ENCODE assay signal across 10 mouse cellular contexts in genomic region chr8:106576849-106577555, GRCm38 (mm10). TPM values are rescaled to one million over a fixed set of nuclear protein-coding genes. Genes with fewer than 3 reads are reported as not detected.
DNase-seq lines count a peak whose midpoint lies in the region; ATAC-seq lines count a peak whose summit lies in the region.
"Had no signal": no experiment of that assay in that cellular context is flagged by ENCODE, and none has a peak within 500 bp of the region (broad histone marks: within the 10 kb centered on the region; RNA-seq: fewer than 3 reads in every experiment).

No protein-coding gene starts in this region.

- H3K4me3 ChIP-seq in intestine, embryonic 16.5 days (ENCODE audit: low read length) = no peak overlapping the region
- H3K4me3 ChIP-seq in forebrain, embryonic 12.5 days (replicated peaks) = no peak overlapping the region
- H3K4me3 ChIP-seq: neural tube, embryonic 13.5 days had no signal

- H3K27me3 ChIP-seq in intestine, embryonic 16.5 days (replicated peaks; ENCODE audit: control insufficient read depth, insufficient read depth, low read length) = no peaks in the 10 kb centered on the region
- H3K27me3 ChIP-seq in forebrain, embryonic 12.5 days = no peaks in the 10 kb centered on the region
- H3K27me3 ChIP-seq: neural tube, embryonic 13.5 days had no signal

- peak overlapping the region; percentile 19; the same call in 1 of the 2 replicates for H3K9ac ChIP-seq in intestine, embryonic 16.5 days (ENCODE audit: low read depth, low read length)
- H3K9ac ChIP-seq in forebrain, embryonic 12.5 days = no peak overlapping the region
- H3K9ac ChIP-seq: neural tube, embryonic 13.5 days had no signal

- 17% methylated on average over 6 of the region's 6 CpGs for WGBS in intestine, embryonic 16.5 days
- WGBS in forebrain, embryonic 12.5 days = 57% methylated on average over 6 of the region's 6 CpGs

- H3K27ac ChIP-seq in intestine, embryonic 16.5 days (ENCODE audit: low read length) = peak overlapping the region; percentile 82
- no peak overlapping the region for H3K27ac ChIP-seq in forebrain, embryonic 12.5 days
- H3K27ac ChIP-seq: neural tube, embryonic 13.5 days had no signal

- intact Hi-C loops in heart, postnatal 25 days (cut with DNase I) = no loop called here

- H3K4me1 ChIP-seq in intestine, embryonic 16.5 days (ENCODE audit: control insufficient read depth, insufficient read depth, low read length) = peaks cover 10% of the 10 kb centered on the region
- 0 out of 2 replicates have a peak, but pooled peaks cover 3% of the 10 kb centered on the region for H3K4me1 ChIP-seq in forebrain, embryonic 12.5 days
- H3K4me1 ChIP-seq: neural tube, embryonic 13.5 days had no signal

- DNase-seq in heart, adult 11 months = peak; percentile 89
- DNase-seq in heart, postnatal 25 days (ENCODE audit: low spot score) = no peak
- DNase-seq in Muller cell, postnatal 12 days (ENCODE audit: inconsistent ontology term) = peak; percentile 40
- DNase-seq in lung, postnatal 4 days = peak; percentile 47 to 53
- DNase-seq in urinary bladder, adult 2 months (ENCODE audit: low spot score) = no peak
- no peak for DNase-seq in cerebellum, adult 18-20 months
- DNase-seq: cerebellum, postnatal 25 days had no signal

- ATAC-seq in intestine, embryonic 16.5 days = peak; percentile 82
- no peak for ATAC-seq in forebrain, embryonic 12.5 days (ENCODE audit: low FRiP score)

- H3K4me2 ChIP-seq in intestine, embryonic 16.5 days (ENCODE audit: low read depth, low read length) = no peak overlapping the region
- no peak overlapping the region for H3K4me2 ChIP-seq in forebrain, embryonic 12.5 days
- H3K4me2 ChIP-seq: neural tube, embryonic 13.5 days had no signal

- H3K36me3 ChIP-seq in intestine, embryonic 16.5 days (ENCODE audit: control insufficient read depth, insufficient read depth, low read length) = no peaks in the 10 kb centered on the region
- H3K36me3 ChIP-seq in forebrain, embryonic 12.5 days (replicated peaks) = no peaks in the 10 kb centered on the region
- H3K36me3 ChIP-seq: neural tube, embryonic 13.5 days had no signal

- no peaks in the 10 kb centered on the region for H3K9me3 ChIP-seq in intestine, embryonic 16.5 days (ENCODE audit: control insufficient read depth, low read length)
- no peaks in the 10 kb centered on the region for H3K9me3 ChIP-seq in forebrain, embryonic 12.5 days
- H3K9me3 ChIP-seq: neural tube, embryonic 13.5 days had no signal

RNA-seq across cellular contexts. Expression of gene Gm10073, which starts 3.7 kb away (rescaled TPM):
- 100 to 1,000 TPM; 108 to 113 TPM for total RNA-seq in heart, postnatal 25 days (2021)
- polyA plus RNA-seq in intestine, embryonic 16.5 days (2015; fragmentation: Nextera tagmentation; extraction: Ambion mirVana) = 8.4 and 10.6 TPM in 2 replicates
- polyA plus RNA-seq in forebrain, embryonic 12.5 days (2016; fragmentation: Nextera tagmentation; extraction: Ambion mirVana) = 3.4 and 4.6 TPM in 2 replicates
- polyA plus RNA-seq in urinary bladder, adult 2 months (2012; rRNA removed) = 188 and 228 TPM in 2 replicates

RNA-seq across cellular contexts. Expression of gene Cdh1, which starts 26.1 kb away (rescaled TPM):
- under 1 TPM; 0.06 to 0.08 TPM for total RNA-seq in heart, postnatal 25 days (2021)
- polyA plus RNA-seq in intestine, embryonic 16.5 days (2015; fragmentation: Nextera tagmentation; extraction: Ambion mirVana) = 170 and 181 TPM in 2 replicates
- polyA plus RNA-seq in forebrain, embryonic 12.5 days (2016; fragmentation: Nextera tagmentation; extraction: Ambion mirVana) = 3.9 and 4.2 TPM in 2 replicates
- polyA plus RNA-seq in urinary bladder, adult 2 months (2012; rRNA removed) = 81.3 and 96.0 TPM in 2 replicates

Comparison
In these comparisons a context has a peak if more than half of its experiments do, and no peak if none do; other contexts are left out.
1. DNase-seq: peak in heart, adult 11 months (single experiment), Muller cell, postnatal 12 days (single experiment) and lung, postnatal 4 days (2 of 2); none in heart, postnatal 25 days (single experiment), urinary bladder, adult 2 months (single experiment) and cerebellum, adult 18-20 months (0 of 2).
2. RNA of gene Gm10073, which starts 3.7 kb away (polyA plus RNA-seq): 188 to 228 TPM in urinary bladder, adult 2 months; 8.4 to 10.6 TPM in intestine, embryonic 16.5 days and 3.4 to 4.6 TPM in forebrain, embryonic 12.5 days; every median in the first group is over 10 times any median in the second.
3. RNA of gene Cdh1, which starts 26.1 kb away (polyA plus RNA-seq): 170 to 181 TPM in intestine, embryonic 16.5 days and 81.3 to 96.0 TPM in urinary bladder, adult 2 months; 3.9 to 4.2 TPM in forebrain, embryonic 12.5 days; every median in the first group is over 10 times any median in the second.